Mouse (Mus musculus) small intestine, adult 2 months (tissue): ENCODE measurements around the gene Zfp638. TPM values are rescaled to one million over a fixed set of nuclear protein-coding genes. Genes with fewer than 3 reads are reported as not detected.

Experiments
- H3K27ac ChIP-seq: fragments of 200-500 bp; 2 replicates; pipeline ENCODE4 v1.5.1; 2012; ENCODE audit warnings: low read depth, low read length, control low read depth, inconsistent platforms; ENCODE audit not compliant: insufficient read depth
- H3K27me3 ChIP-seq: fragments of 200-500 bp; 2 replicates; pipeline ENCODE4 v1.6.1; 2012; ENCODE audit warnings: mild to moderate bottlenecking, moderate library complexity, low read length, inconsistent platforms; ENCODE audit not compliant: control insufficient read depth, insufficient read depth
- H3K36me3 ChIP-seq: fragments of 200-500 bp; 2 replicates; pipeline ENCODE4 v1.6.1; 2012; ENCODE audit warnings: mild to moderate bottlenecking, low read length, control low read depth, inconsistent platforms; ENCODE audit not compliant: control insufficient read depth, insufficient read depth
- H3K4me1 ChIP-seq: fragments of 200-500 bp; 2 replicates; pipeline ENCODE4 v1.6.1; 2012; ENCODE audit warnings: low read length, inconsistent platforms, mixed read lengths; ENCODE audit not compliant: control insufficient read depth, insufficient read depth, insufficient read length
- H3K4me3 ChIP-seq: fragments of 200-500 bp; 2 replicates; pipeline ENCODE4 v1.5.1; 2012; ENCODE audit warnings: low read depth, mild to moderate bottlenecking, control low read depth, inconsistent platforms, low read length, moderate library complexity
- CTCF ChIP-seq: fragments of 200-500 bp; IDR thresholded peaks from 2 replicates; pipeline ENCODE4 v1.5.1; 2012; ENCODE audit warnings: low read depth, mild to moderate bottlenecking, control low read depth, inconsistent platforms, low read length, moderate library complexity, mixed read lengths; ENCODE audit not compliant: insufficient replicate concordance, insufficient read length; ENCODE audit errors: extremely low read depth
- POLR2A ChIP-seq: fragments of 200-500 bp; IDR thresholded peaks from 2 replicates; pipeline ENCODE4 v1.6.1; 2012; ENCODE audit warnings: low read depth, mild to moderate bottlenecking, control low read depth, inconsistent platforms, low read length, moderate library complexity
- whole genome bisulfite sequencing: fragments of 180-500 bp; shearing (Covaris S2); methylation state at CpG from one replicate; pipeline ENCODE4 v1.1.7; 2018; 5-methylcytosine and 5-hydroxymethylcytosine counted together
- polyA plus RNA-seq: library from polyadenylated mRNA; depleted of rRNA; stranded (reverse); fragments of >200 nt; gene quantifications from 2 replicates; pipeline ENCODE4 v1.2.3, GENCODE M21; 2012

Gene Zfp638
- polyA plus RNA-seq, 1 experiment = 2.9 TPM

GRCm38 (mm10) chr6:83836826-83837225 lies 30.1 kb upstream of the Zfp638 start:
- Histone ChIP-seq H3K4me3 (no peak overlapping the region), H3K27ac (no peak overlapping the region), H3K4me1 (peaks cover 2% of the 10 kb centered on the region; the same call in 1 of the 2 replicates), H3K27me3 (no peaks in the 10 kb centered on the region), H3K36me3 (no peaks in the 10 kb centered on the region)
- no peak for TF ChIP-seq CTCF
- TF ChIP-seq POLR2A = no peak
- 92% methylated on average over 2 of the region's 2 CpGs for WGBS

GRCm38 (mm10) chr6:83838046-83838445 lies 28.9 kb upstream of the Zfp638 start:
- Histone ChIP-seq H3K4me3 (no peak overlapping the region), H3K27ac (no peak overlapping the region), H3K36me3 (no peaks in the 10 kb centered on the region), H3K4me1 (no peaks in the 10 kb centered on the region), H3K27me3 (no peaks in the 10 kb centered on the region)
- TF ChIP-seq CTCF (no peak), POLR2A (no peak)
- WGBS = 69% methylated on average over 2 of the region's 2 CpGs

- TF ChIP-seq POLR2A (no peak), CTCF (no peak)
- H3K27ac ChIP-seq = no peak overlapping the region
- WGBS = 65% methylated on average over 6 of the region's 6 CpGs
These were observed 26.8 kb upstream of the Zfp638 start for GRCm38 (mm10) chr6:83840086-83840485.

DNA sequence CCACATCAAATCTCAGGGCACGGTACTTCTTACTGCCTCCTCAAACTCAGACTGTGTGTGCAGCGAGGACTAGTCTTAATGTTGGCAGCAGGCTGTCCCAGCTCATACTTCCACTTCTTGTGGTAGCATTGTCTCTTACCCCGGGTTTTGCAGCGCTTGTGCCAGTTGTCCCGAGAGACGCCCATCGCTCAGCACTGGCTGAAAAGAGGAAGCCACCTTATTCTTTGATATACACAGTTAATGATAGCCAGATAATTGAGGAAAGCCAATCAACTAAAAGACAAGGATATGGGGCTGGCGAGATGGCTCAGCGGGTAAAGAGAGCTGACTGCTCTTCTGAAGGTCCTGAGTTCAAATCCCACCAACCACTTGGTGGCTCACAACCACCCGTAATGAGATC lies 22.0 kb upstream of the Zfp638 start:
- Histone ChIP-seq H3K4me1 (no peaks in the 10 kb centered on the region), H3K36me3 (no peaks in the 10 kb centered on the region), H3K27ac (no peak overlapping the region), H3K27me3 (no peaks in the 10 kb centered on the region; the same call in 1 of the 2 replicates), H3K4me3 (no peak overlapping the region)
- no peak for TF ChIP-seq POLR2A
- 85% methylated on average over 10 of the region's 10 CpGs for WGBS

More at GRCm38 (mm10) chr6:83840086-83840485, 26.8 kb upstream of the Zfp638 start:
- H3K27me3 ChIP-seq = no peaks in the 10 kb centered on the region
- no peak overlapping the region for H3K4me3 ChIP-seq
- no peaks in the 10 kb centered on the region for H3K4me1 ChIP-seq
- no peaks in the 10 kb centered on the region for H3K36me3 ChIP-seq

DNA sequence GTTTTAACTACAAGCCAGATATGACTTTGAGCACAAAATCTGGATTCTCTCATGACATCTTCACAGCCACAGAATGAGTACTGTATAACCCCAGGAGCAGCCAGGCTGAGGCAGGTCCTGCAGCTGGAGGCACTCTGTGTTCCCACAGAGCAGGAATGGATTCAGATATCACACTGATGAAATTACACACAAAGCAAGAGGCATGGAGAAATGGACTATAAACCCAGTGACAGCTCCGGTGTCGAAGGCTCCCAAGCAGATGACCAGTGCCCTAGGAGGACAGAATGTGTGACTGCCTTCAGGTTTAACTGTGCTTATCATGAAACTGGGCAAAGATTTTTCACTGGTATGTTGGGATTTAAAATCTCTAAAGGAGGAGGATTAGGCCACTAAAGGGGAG lies 20.8 kb upstream of the Zfp638 start:
- TF ChIP-seq CTCF (no peak), POLR2A (no peak)
- Histone ChIP-seq H3K27me3 (no peaks in the 10 kb centered on the region; the same call in 1 of the 2 replicates), H3K27ac (no peak overlapping the region), H3K36me3 (no peaks in the 10 kb centered on the region), H3K4me1 (no peaks in the 10 kb centered on the region), H3K4me3 (no peak overlapping the region)
- 88% methylated on average over 2 of the region's 2 CpGs for WGBS

DNA sequence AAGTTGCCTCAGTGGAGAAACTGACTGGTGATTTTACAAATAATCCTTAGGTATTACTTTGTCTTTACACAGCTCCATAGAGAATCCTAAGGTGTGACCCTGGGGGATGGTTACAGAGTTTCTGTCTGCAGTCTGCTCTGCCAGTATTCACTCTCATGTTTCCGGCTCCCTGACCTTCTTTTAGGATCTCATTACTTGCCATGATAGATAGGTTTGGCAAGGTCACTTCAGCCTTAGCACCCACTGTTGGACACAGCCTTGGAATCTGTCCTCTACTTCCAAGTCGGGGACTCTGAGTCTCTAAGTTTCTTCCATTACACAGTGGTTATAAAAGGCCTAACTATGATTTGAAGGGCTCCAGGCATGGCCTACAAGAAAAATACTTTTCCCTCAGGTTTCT lies 17.5 kb upstream of the Zfp638 start:
- WGBS = 75% methylated on average over 2 of the region's 2 CpGs
- Histone ChIP-seq H3K4me3 (no peak overlapping the region), H3K27ac (no peak overlapping the region)

GRCm38 (mm10) chr6:83857476-83857875 lies 9.4 kb upstream of the Zfp638 start:
- Histone ChIP-seq H3K27ac (no peak overlapping the region), H3K4me1 (peaks cover 2% of the 10 kb centered on the region; the same call in 1 of the 2 replicates), H3K27me3 (no peaks in the 10 kb centered on the region), H3K4me3 (no peak overlapping the region), H3K36me3 (no peaks in the 10 kb centered on the region)
- TF ChIP-seq POLR2A (no peak), CTCF (no peak)
- 80% methylated on average over 5 of the region's 5 CpGs for WGBS

More for the DNA sequence above, 17.5 kb upstream of the Zfp638 start:
- Histone ChIP-seq H3K36me3 (no peaks in the 10 kb centered on the region), H3K27me3 (no peaks in the 10 kb centered on the region; the same call in 1 of the 2 replicates), H3K4me1 (no peaks in the 10 kb centered on the region)
- TF ChIP-seq POLR2A (no peak), CTCF (no peak)
